Mouse (Mus musculus) heart, embryonic 11.5 days (tissue): ENCODE results near the gene Tssk6. TPM values are rescaled to one million over a fixed set of nuclear protein-coding genes. Genes with fewer than 3 reads are reported as not detected.

Source experiments
- ATAC-seq: fragments of 200-750 bp; cut with Nextera tagmentation; replicated peaks from 2 replicates; pipeline ENCODE4 v1.8.0; 2017; ENCODE audit warnings: moderate library complexity; ENCODE audit not compliant: insufficient number of reproducible peaks, low FRiP score, low TSS enrichment
- H3K27ac ChIP-seq: fragments of 300-500 bp; sonication (generic); 2 replicates; pipeline ENCODE4 v1.5.1; 2014; ENCODE audit warnings: mild to moderate bottlenecking, low read depth, low read length
- H3K27me3 ChIP-seq: fragments of 300-500 bp; sonication (generic); 2 replicates; pipeline ENCODE4 v1.6.1; 2014; ENCODE audit warnings: mild to moderate bottlenecking, low read length, mixed read lengths; ENCODE audit not compliant: control insufficient read depth, insufficient read depth
- H3K36me3 ChIP-seq: fragments of 300-500 bp; sonication (generic); 2 replicates; pipeline ENCODE4 v1.6.1; 2014; ENCODE audit warnings: mild to moderate bottlenecking, low read length, moderate library complexity, mixed read lengths; ENCODE audit not compliant: control insufficient read depth, insufficient read depth
- H3K4me1 ChIP-seq: fragments of 300-500 bp; sonication (generic); 2 replicates; pipeline ENCODE4 v1.6.1; 2014; ENCODE audit warnings: low read length; ENCODE audit not compliant: control insufficient read depth, insufficient read depth
- H3K4me2 ChIP-seq: fragments of 300-500 bp; sonication (generic); 2 replicates; pipeline ENCODE4 v1.6.1; 2014; ENCODE audit warnings: mild to moderate bottlenecking, moderate library complexity
- H3K4me3 ChIP-seq: fragments of 300-500 bp; sonication (generic); 2 replicates; pipeline ENCODE4 v1.5.1; 2014; ENCODE audit warnings: low read depth, low read length
- H3K9ac ChIP-seq: fragments of 300-500 bp; sonication (generic); 2 replicates; pipeline ENCODE4 v1.6.1; 2014; ENCODE audit warnings: mild to moderate bottlenecking, low read depth, low read length, moderate library complexity
- H3K9me3 ChIP-seq: fragments of 300-500 bp; sonication (generic); replicated peaks from 2 replicates; pipeline ENCODE4 v1.6.1; 2016; ENCODE audit warnings: low read length; ENCODE audit not compliant: control insufficient read depth
- WGBS: fragments of 180-500 bp; shearing (Covaris S2); extraction: QIAGEN DNeasy Blood & Tissue Kit; methylation state at CpG from one replicate; pipeline ENCODE4 v1.1.7; 2014; ENCODE audit not compliant: insufficient replicate concordance; 5-methylcytosine and 5-hydroxymethylcytosine counted together
- polyA plus RNA-seq: library from polyadenylated mRNA; unstranded; fragments of >200 nt; fragmentation: Nextera tagmentation; extraction: Ambion mirVana; gene quantifications from 2 replicates; pipeline ENCODE4 v1.2.1, GENCODE M21; 2014

Gene Tssk6
- polyA plus RNA-seq, 1 experiment from 2014 or later: 1.8 TPM

DNA sequence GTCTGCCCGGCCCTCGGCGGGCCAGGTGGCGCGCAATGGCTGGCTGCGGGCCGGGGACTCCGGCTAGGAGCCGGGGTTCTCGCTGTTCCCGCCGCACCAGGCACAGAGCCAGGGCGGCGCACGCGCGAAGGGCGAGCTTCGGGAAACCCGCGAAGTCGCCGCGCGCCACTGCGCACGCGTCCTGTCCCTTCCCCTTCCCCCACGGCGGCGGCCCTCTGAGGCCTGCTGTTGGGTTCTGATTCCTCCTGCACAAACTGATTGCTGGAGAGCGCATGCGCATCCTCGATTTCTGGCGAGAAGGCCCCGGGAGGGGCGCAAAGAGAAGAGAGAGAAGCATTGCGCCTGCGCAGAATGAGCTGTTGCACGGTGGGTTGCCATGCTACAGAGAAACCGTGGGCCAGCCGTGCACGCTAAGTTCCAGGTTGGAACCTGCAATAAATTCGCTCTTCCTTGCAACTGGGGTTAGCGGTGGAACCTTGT is 1.1 kb downstream of the Tssk6 start:
- Histone ChIP-seq H3K4me1 (peaks cover 37% of the 10 kb centered on the region), H3K4me2 (peak overlapping the region; percentile 89)
- WGBS: under 1% methylated on average over 45 of the region's 45 CpGs

DNA sequence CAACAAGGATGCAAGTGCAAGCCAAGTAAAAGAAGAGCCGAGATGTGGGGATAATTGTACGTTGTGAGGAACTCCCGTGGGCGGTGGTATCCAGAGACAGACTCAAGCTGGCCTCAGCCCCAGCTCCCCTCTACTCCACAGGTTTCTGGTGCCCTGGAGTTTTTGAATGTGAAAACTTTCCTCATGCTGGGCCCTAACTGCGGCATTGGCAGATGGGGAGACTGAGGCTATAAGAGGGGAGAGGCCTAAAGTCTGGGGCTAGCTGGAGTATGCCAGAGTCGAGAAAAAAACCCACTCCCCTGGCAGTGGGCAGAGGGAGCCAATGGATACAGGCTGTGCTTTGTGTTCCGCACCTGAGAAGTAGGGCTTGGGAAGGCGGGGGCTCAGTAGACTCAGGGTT is 2.1 kb downstream of the Tssk6 start:
- Histone ChIP-seq H3K4me2 (peak overlapping the region; percentile 89; the same call in 1 of the 2 replicates), H3K36me3 (peaks cover 8% of the 10 kb centered on the region; the same call in 1 of the 2 replicates), H3K27ac (no peak overlapping the region), H3K27me3 (no peaks in the 10 kb centered on the region), H3K9me3 (no peaks in the 10 kb centered on the region), H3K9ac (no peak overlapping the region; the same call in 1 of the 2 replicates), H3K4me1 (peaks cover 36% of the 10 kb centered on the region), H3K4me3 (no peak overlapping the region)
- no peak for ATAC-seq
- 70% methylated on average over 8 of the region's 8 CpGs for WGBS

More for the DNA sequence above, 1.1 kb downstream of the Tssk6 start:
- H3K9ac ChIP-seq: peak overlapping the region; percentile 87
- ATAC-seq: peak; percentile 87
- no peaks in the 10 kb centered on the region for H3K9me3 ChIP-seq
- no peaks in the 10 kb centered on the region for H3K27me3 ChIP-seq
- peak overlapping the region; percentile 91 for H3K27ac ChIP-seq
- peaks cover 4% of the 10 kb centered on the region; the same call in 1 of the 2 replicates for H3K36me3 ChIP-seq
- peak overlapping the region; percentile 74 for H3K4me3 ChIP-seq

DNA sequence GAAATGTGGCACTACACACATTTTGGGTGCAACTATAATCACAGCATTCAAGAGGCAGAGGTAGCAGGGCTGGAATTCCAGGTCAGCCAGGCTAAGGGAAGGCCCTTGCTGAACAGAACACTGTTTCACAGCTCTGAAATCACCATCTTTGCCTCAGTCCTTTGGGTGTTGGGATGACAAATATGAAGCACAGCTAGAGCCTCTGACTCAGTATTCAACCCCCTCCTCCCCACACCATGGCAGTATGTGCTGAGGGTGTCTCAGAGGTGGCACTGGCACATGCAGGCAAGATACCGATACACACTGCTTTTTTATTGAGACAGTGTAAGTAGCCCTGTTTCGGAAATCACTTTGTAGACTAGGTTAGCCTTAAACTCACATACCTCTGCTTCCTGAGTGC is 4.3 kb downstream of the Tssk6 start:
- H3K27me3 ChIP-seq: no peaks in the 10 kb centered on the region
- WGBS: 85% methylated on average over 2 of the region's 2 CpGs
- H3K9ac ChIP-seq: no peak overlapping the region
- H3K4me3 ChIP-seq: no peak overlapping the region
- H3K4me1 ChIP-seq: peaks cover 24% of the 10 kb centered on the region
- no peak overlapping the region for H3K4me2 ChIP-seq
- H3K27ac ChIP-seq: no peak overlapping the region
- no peaks in the 10 kb centered on the region for H3K9me3 ChIP-seq
- ATAC-seq: no peak
- H3K36me3 ChIP-seq: peaks cover 18% of the 10 kb centered on the region

DNA sequence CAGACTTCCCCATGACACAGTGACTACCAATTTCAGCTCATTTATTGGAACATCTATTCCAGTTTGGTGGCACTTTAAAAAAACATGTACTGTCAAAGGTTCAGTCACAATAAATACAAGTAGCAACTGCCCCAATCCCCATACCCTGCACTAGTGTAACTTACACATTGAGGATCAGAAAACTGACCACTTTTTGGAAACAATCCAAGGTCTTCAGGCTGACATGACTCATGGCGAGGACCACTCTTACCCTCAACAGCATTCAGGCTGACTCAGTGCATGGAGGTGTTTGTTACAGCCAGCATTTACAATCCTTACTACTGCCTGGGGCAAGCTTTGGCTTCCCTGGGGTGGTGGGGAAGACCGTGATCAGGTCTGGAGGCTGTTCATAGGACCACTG is 5.1 kb downstream of the Tssk6 start:
- no peak for ATAC-seq
- H3K4me3 ChIP-seq: no peak overlapping the region
- 82% methylated on average over 2 of the region's 2 CpGs for WGBS
- H3K9me3 ChIP-seq: no peaks in the 10 kb centered on the region
- H3K27ac ChIP-seq: no peak overlapping the region
- H3K27me3 ChIP-seq: no peaks in the 10 kb centered on the region
- H3K4me2 ChIP-seq: no peak overlapping the region
- peaks cover 21% of the 10 kb centered on the region for H3K4me1 ChIP-seq
- no peak overlapping the region for H3K9ac ChIP-seq
- H3K36me3 ChIP-seq: peaks cover 27% of the 10 kb centered on the region

DNA sequence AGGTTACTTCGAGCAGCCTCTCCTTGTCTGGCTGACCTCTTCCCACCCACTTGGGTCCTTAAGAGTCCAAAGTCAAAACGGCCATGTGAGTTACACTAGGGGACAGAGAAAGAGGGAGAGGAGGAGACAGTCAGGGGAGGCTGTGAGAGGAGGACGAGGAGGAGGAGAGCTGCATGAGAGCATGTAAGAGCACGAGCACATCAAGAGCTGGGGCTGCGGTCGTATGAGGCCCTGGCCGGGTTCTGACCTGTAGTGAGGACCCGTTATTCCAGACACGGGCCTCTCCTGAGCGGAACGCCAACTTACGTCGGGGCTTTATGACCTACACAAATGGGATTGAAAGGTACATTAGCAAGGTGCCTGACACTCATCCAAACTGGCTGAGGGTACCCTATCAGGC is 9.9 kb downstream of the Tssk6 start:
- Histone ChIP-seq H3K9me3 (no peaks in the 10 kb centered on the region), H3K4me2 (no peak overlapping the region), H3K27ac (no peak overlapping the region), H3K27me3 (no peaks in the 10 kb centered on the region), H3K9ac (no peak overlapping the region), H3K36me3 (peaks cover 51% of the 10 kb centered on the region), H3K4me1 (peaks cover 20% of the 10 kb centered on the region), H3K4me3 (no peak overlapping the region)
- no peak for ATAC-seq
- WGBS: 89% methylated on average over 13 of the region's 13 CpGs

DNA sequence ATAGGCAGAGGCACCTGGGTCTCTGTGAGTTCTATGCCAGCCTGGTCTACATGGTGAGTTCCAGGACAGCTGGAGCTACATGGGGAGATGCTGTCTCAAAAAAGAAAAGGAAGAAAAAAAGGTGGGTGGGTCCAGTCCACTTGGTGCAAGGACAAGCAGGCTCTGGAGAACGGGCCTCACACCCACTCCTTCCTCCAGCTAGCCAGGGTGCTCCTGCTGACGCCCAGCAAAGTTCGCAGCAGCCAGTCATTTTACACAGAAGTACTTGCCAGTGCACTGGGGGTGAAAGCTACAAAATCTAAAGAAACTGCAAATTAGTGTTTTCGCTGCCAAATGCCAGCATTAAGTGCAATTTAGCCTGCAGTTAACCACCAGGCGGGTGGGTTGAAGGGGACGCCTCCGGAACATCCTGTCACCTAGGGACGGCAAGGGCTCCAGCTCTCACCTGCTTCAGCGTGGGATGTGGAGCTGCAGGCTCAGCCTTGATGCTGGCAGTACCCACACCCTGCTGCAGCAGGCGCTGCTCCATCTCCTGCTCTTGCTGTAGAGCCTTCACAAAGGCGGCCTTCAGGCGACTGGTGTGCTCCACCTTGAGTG is 10.6 kb downstream of the Tssk6 start:
- no peak for ATAC-seq
- H3K27ac ChIP-seq: no peak overlapping the region
- H3K4me3 ChIP-seq: no peak overlapping the region
- no peaks in the 10 kb centered on the region for H3K27me3 ChIP-seq
- WGBS: 91% methylated on average over 12 of the region's 12 CpGs
- peaks cover 20% of the 10 kb centered on the region for H3K4me1 ChIP-seq
- H3K4me2 ChIP-seq: no peak overlapping the region
- H3K9me3 ChIP-seq: no peaks in the 10 kb centered on the region
- H3K36me3 ChIP-seq: peaks cover 51% of the 10 kb centered on the region
- H3K9ac ChIP-seq: no peak overlapping the region

DNA sequence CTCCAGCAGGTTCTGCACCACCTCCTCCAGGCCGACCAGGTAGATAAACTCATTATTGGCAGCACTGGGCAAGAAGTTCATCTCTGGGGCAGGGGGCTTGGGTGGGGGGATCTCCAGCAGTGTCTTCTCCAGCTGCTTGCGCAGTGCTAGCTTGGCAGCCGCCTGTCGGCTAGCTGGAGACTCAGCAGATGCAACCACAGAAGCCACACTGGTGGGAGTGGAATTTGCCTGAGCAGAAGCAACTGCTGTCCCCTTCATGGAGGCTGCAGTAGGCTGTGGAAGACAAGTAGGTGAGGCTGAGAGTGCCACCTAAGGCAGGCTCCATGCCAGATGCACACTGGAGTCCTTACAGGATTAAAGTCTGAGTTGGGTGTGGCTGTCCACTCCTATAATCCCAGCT is 12.5 kb downstream of the Tssk6 start:
- Histone ChIP-seq H3K9me3 (no peaks in the 10 kb centered on the region), H3K27me3 (no peaks in the 10 kb centered on the region), H3K4me1 (peaks cover 22% of the 10 kb centered on the region), H3K4me3 (no peak overlapping the region), H3K9ac (no peak overlapping the region), H3K36me3 (peaks cover 39% of the 10 kb centered on the region), H3K4me2 (no peak overlapping the region), H3K27ac (no peak overlapping the region)
- 74% methylated on average over 4 of the region's 4 CpGs for WGBS
- ATAC-seq: no peak

DNA sequence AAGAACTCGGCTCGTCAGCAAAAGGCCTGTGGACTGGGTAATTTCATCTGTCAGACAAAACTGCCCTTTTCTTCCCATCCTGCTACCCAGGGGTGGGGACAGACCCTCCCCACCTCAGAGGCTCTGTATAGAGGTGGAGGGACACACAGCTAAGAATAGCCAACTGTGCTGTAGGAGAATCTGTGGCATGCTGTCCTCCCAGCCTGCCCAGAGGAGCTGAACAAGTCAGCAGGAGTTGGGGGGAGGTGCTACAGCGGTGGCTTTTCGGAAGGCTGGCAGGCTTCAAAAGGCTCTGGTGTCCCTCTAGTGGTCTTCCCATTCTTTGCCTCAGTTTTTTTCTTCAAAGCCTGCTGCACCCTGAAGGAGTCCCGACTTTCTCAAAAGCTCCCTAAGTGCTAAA is 13.8 kb downstream of the Tssk6 start:
- Histone ChIP-seq H3K4me1 (peaks cover 32% of the 10 kb centered on the region), H3K4me3 (no peak overlapping the region), H3K9me3 (no peaks in the 10 kb centered on the region), H3K9ac (peak overlapping the region; percentile 28; the same call in 1 of the 2 replicates), H3K36me3 (peaks cover 36% of the 10 kb centered on the region), H3K27me3 (no peaks in the 10 kb centered on the region), H3K4me2 (peak overlapping the region; percentile 34), H3K27ac (peak overlapping the region; percentile 89)
- ATAC-seq: peak; percentile 61; the same call in 1 of the 2 replicates
- 30% methylated on average over 5 of the region's 5 CpGs for WGBS

DNA sequence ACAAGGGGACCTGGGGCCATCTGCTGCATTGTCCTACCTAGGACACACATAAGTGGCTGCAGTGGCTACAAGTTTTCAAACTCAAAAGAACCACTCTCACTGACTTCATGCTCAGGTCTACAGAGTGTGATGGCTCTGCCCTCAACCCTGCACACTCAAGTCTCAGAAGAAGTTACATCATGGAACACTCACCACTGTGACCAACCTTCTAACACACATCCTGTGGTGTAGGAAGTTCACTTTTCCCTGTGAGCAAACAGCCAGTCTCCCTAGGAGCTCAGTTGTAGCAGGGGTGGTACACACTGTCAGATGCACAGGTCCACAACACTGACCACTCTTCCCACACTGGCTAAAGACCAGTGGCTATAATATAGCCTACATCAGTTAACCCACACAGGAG is 16.5 kb downstream of the Tssk6 start:
- no peak for ATAC-seq
- Histone ChIP-seq H3K4me1 (peaks cover 44% of the 10 kb centered on the region), H3K9ac (no peak overlapping the region), H3K27me3 (no peaks in the 10 kb centered on the region), H3K36me3 (peaks cover 14% of the 10 kb centered on the region), H3K9me3 (no peaks in the 10 kb centered on the region), H3K27ac (no peak overlapping the region), H3K4me3 (no peak overlapping the region), H3K4me2 (no peak overlapping the region)
